Mouse (Mus musculus): Measurements from ENCODE around the gene Larp6. TPM values are rescaled to one million over a fixed set of nuclear protein-coding genes. Genes with fewer than 3 reads are reported as not detected.

Gene Larp6
- polyA plus RNA-seq, 1 experiment from 2014 or later, result 1.1 TPM

DNA sequence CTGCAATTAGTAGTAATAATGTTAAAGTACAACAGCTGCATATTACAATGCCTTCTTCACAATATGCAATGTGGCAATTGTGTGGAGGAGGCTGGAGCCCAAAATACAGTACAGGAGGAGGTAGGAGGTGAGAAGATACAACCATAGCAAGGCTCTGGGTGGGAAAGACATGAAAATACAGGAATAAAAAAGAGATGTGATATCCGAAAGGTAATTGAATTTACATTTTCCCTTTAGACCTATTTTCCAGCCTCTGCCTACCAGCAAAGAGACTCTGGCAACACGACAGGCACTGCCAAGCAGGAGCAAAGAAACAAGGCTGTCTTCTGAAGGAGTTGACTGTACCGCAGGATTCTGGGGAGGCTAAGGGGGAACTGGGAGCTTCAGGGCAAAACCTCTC is 6.9 kb downstream of the Larp6 start:
- H3K27ac ChIP-seq (ENCODE audit: low read length), result no peak overlapping the region
- TF ChIP-seq CTCF (IDR thresholded peaks at IDR 0.05), result no peak
- TF ChIP-seq EP300 (IDR thresholded peaks at IDR 0.05), result no peak
- 76% methylated on average over 3 of the region's 3 CpGs for WGBS

DNA sequence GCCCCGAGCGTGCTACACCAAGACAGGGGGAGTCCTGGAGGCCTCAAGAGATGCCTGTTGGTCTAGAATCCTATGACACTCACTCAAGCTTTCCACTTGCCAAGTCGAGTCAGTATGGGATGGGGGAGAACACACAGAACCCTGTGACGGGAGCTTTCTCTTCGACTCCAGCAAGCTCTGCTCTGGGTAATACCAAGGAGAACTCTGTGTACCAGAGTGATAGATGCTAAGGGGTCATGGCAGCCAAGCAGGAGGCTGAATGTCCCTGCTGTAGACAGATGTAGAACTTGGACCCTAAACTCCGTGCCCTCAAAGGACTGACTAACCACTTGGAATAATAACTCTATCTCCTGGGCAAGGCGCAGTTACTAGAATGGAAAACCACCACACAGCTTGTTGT is 12.2 kb downstream of the Larp6 start:
- no peak overlapping the region for H3K4me2 ChIP-seq (replicated peaks; ENCODE audit: low read depth, low read length)
- no peaks in the 10 kb centered on the region for H3K36me3 ChIP-seq (ENCODE audit: insufficient read depth, low read length)
- ATAC-seq (no peak), DNase-seq (ENCODE audit: low spot score) (no peak)
- H3K4me1 ChIP-seq (ENCODE audit: insufficient read depth, low read depth, low read length), result no peaks in the 10 kb centered on the region
- 87% methylated on average over 7 of the region's 7 CpGs for WGBS
- no peak overlapping the region for H3K9ac ChIP-seq (replicated peaks; ENCODE audit: low read depth)
- no peak overlapping the region for H3K27ac ChIP-seq (ENCODE audit: low read length)
- no peaks in the 10 kb centered on the region for H3K27me3 ChIP-seq (replicated peaks; ENCODE audit: insufficient read depth, low read length)
- no peak overlapping the region for H3K4me3 ChIP-seq (ENCODE audit: low read depth, low read length)
- H3K9me3 ChIP-seq (ENCODE audit: low read length), result no peaks in the 10 kb centered on the region
- TF ChIP-seq CTCF (IDR thresholded peaks at IDR 0.05), result no peak
- no peak for TF ChIP-seq EP300 (IDR thresholded peaks at IDR 0.05)

More for the DNA sequence above, 6.9 kb downstream of the Larp6 start:
- H3K4me3 ChIP-seq (ENCODE audit: low read depth, low read length), result no peak overlapping the region
- ATAC-seq (no peak), DNase-seq (ENCODE audit: low spot score) (no peak)
- H3K9ac ChIP-seq (replicated peaks; ENCODE audit: low read depth), result no peak overlapping the region
- no peaks in the 10 kb centered on the region for H3K27me3 ChIP-seq (replicated peaks; ENCODE audit: insufficient read depth, low read length)
- H3K4me1 ChIP-seq (ENCODE audit: insufficient read depth, low read depth, low read length), result no peaks in the 10 kb centered on the region
- no peaks in the 10 kb centered on the region for H3K9me3 ChIP-seq (ENCODE audit: low read length)
- no peaks in the 10 kb centered on the region for H3K36me3 ChIP-seq (ENCODE audit: insufficient read depth, low read length)
- no peak overlapping the region for H3K4me2 ChIP-seq (replicated peaks; ENCODE audit: low read depth, low read length)

DNA sequence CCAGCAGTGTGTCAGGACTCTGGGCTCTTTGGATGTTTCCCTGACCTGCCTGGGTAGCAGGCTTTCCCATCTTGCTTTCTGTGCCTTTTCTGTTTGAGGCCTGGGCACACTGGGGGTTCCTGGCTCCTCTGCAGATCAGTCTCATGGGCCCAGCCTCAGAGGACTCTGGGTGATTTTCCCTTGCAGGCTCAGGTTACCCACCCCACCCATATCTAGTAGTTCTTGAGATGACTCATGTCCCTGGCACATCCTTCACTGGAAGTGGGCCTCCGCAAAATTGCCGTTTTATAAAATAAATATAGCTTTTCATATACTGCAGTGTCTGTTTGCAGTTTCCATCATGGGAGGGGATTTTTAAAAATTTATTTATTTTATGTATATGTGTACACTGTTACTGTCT is 21.5 kb downstream of the Larp6 start:
- H3K27me3 ChIP-seq (replicated peaks; ENCODE audit: insufficient read depth, low read length), result no peaks in the 10 kb centered on the region
- DNase-seq (ENCODE audit: low spot score), result no peak
- no peaks in the 10 kb centered on the region for H3K9me3 ChIP-seq (ENCODE audit: low read length)
- no peak overlapping the region for H3K4me2 ChIP-seq (replicated peaks; ENCODE audit: low read depth, low read length)
- no peaks in the 10 kb centered on the region for H3K36me3 ChIP-seq (ENCODE audit: insufficient read depth, low read length)
- H3K27ac ChIP-seq (ENCODE audit: low read length), result no peak overlapping the region
- no peak for ATAC-seq
- H3K4me3 ChIP-seq (ENCODE audit: low read depth, low read length), result no peak overlapping the region
- WGBS, result 78% methylated on average over 2 of the region's 2 CpGs
- no peaks in the 10 kb centered on the region for H3K4me1 ChIP-seq (ENCODE audit: insufficient read depth, low read depth, low read length)
- TF ChIP-seq EP300 (IDR thresholded peaks at IDR 0.05) (no peak), CTCF (IDR thresholded peaks at IDR 0.05) (no peak)
- H3K9ac ChIP-seq (replicated peaks; ENCODE audit: low read depth), result no peak overlapping the region

DNA sequence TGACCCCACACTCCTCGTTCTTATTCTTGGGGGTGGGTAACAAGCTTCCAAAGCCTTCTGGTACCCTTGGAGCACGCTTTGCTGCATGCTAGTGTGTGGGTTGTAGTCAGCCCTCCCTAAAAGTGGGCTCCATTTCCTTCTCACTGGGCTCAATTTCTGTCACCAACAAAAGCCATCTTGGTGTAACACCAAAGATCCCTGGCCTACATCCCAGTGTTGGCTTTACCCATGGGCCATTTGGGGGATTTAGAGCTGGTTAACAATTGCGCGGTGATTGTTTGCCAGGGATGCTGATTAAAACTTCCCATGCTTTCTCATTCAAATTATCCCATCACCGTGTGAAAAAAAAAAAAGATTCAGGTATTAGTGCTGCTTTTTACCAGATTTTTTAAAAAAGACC is 26.3 kb downstream of the Larp6 start:
- 93% methylated on average over 5 of the region's 5 CpGs for WGBS
- Histone ChIP-seq H3K27ac (ENCODE audit: low read length) (no peak overlapping the region), H3K4me2 (replicated peaks; ENCODE audit: low read depth, low read length) (no peak overlapping the region), H3K27me3 (replicated peaks; ENCODE audit: insufficient read depth, low read length) (no peaks in the 10 kb centered on the region), H3K4me3 (ENCODE audit: low read depth, low read length) (no peak overlapping the region), H3K9me3 (ENCODE audit: low read length) (no peaks in the 10 kb centered on the region), H3K9ac (replicated peaks; ENCODE audit: low read depth) (no peak overlapping the region), H3K36me3 (ENCODE audit: insufficient read depth, low read length) (no peaks in the 10 kb centered on the region), H3K4me1 (ENCODE audit: insufficient read depth, low read depth, low read length) (no peaks in the 10 kb centered on the region; the same call in 1 of the 2 replicates)
- DNase-seq (ENCODE audit: low spot score), result no peak
- TF ChIP-seq CTCF (IDR thresholded peaks at IDR 0.05) (no peak), EP300 (IDR thresholded peaks at IDR 0.05) (no peak)
- ATAC-seq, result no peak

DNA sequence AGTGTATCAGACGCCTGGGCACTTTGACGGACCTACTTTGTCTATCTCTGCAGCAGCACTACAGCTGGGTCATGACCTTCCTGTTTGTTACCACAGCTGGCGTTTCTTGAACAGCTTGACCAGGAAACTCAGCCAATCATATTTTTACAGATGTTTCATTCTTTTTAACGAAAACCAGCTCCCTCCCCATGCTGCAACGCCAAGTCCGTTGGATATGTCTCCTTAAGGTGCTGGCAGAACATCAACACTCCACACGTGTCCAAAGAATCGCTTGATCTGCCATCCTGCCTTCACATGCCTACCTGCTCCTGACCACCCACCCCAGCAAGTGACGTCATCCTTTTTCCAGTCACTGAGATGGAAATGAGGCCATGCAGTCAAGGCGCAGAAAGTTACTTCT is 28.6 kb downstream of the Larp6 start:
- ATAC-seq (no peak), DNase-seq (ENCODE audit: low spot score) (no peak)
- no peak overlapping the region for H3K4me2 ChIP-seq (replicated peaks; ENCODE audit: low read depth, low read length)
- TF ChIP-seq CTCF (IDR thresholded peaks at IDR 0.05) (no peak), EP300 (IDR thresholded peaks at IDR 0.05) (no peak)
- WGBS, result 40% methylated on average over 10 of the region's 10 CpGs
- H3K9ac ChIP-seq (replicated peaks; ENCODE audit: low read depth), result no peak overlapping the region
- no peaks in the 10 kb centered on the region for H3K9me3 ChIP-seq (ENCODE audit: low read length)
- H3K27me3 ChIP-seq (replicated peaks; ENCODE audit: insufficient read depth, low read length), result no peaks in the 10 kb centered on the region
- no peak overlapping the region for H3K4me3 ChIP-seq (ENCODE audit: low read depth, low read length)
- H3K4me1 ChIP-seq (ENCODE audit: insufficient read depth, low read depth, low read length), result no peaks in the 10 kb centered on the region; the same call in 1 of the 2 replicates
- no peak overlapping the region for H3K27ac ChIP-seq (ENCODE audit: low read length)
- no peaks in the 10 kb centered on the region for H3K36me3 ChIP-seq (ENCODE audit: insufficient read depth, low read length)

DNA sequence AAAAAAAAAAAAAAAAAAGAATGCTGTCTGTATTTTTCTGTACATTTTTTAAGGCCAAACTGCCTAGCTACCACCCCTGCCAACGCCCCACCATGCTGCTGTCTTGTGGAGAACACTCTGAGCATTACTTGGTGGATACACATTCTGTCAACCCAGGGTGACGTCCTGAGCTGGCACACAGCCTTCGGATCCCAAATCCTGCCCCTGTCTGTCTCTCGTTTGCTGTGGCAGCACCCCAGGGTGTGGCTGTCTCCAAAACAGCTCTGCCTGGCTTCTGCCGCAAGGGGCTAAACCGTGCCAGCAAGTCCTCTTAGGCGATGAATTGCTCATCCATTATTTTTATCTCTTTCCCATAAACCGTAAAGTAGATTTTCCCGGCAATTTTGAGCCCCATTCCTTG is 29.7 kb downstream of the Larp6 start:
- ATAC-seq, result peak; percentile 47

More for the DNA sequence above, 29.7 kb downstream of the Larp6 start:
- peak; percentile 48 for DNase-seq (ENCODE audit: low spot score)
- Histone ChIP-seq H3K9ac (replicated peaks; ENCODE audit: low read depth) (no peak overlapping the region), H3K27ac (ENCODE audit: low read length) (peak overlapping the region; percentile 39; the same call in 1 of the 2 replicates), H3K4me3 (ENCODE audit: low read depth, low read length) (no peak overlapping the region), H3K4me2 (replicated peaks; ENCODE audit: low read depth, low read length) (peak overlapping the region; percentile 46), H3K4me1 (ENCODE audit: insufficient read depth, low read depth, low read length) (no peaks in the 10 kb centered on the region; the same call in 1 of the 2 replicates), H3K9me3 (ENCODE audit: low read length) (no peaks in the 10 kb centered on the region), H3K27me3 (replicated peaks; ENCODE audit: insufficient read depth, low read length) (no peaks in the 10 kb centered on the region), H3K36me3 (ENCODE audit: insufficient read depth, low read length) (no peaks in the 10 kb centered on the region)
- 38% methylated on average over 9 of the region's 9 CpGs for WGBS
- TF ChIP-seq EP300 (IDR thresholded peaks at IDR 0.05) (no peak), CTCF (IDR thresholded peaks at IDR 0.05) (peak; percentile 33; the same call in 1 of the 2 replicates)

All from lung, postnatal 0 days (tissue).